Mouse (Mus musculus) cerebellum, adult 2 months (tissue): ENCODE data around the gene Esyt2.

Source experiments
- CTCF ChIP-seq: fragments of 200-500 bp; IDR thresholded peaks from 2 replicates; pipeline ENCODE4 v1.5.1; 2011; ENCODE audit warnings: low read depth, mild to moderate bottlenecking, control low read depth, low read length, moderate library complexity, borderline replicate concordance; ENCODE audit not compliant: insufficient read depth
- POLR2A ChIP-seq: fragments of 200-500 bp; IDR thresholded peaks from 2 replicates; pipeline ENCODE4 v1.6.1; 2011; ENCODE audit warnings: low read length, control low read depth, borderline replicate concordance; ENCODE audit not compliant: insufficient read depth

DNA sequence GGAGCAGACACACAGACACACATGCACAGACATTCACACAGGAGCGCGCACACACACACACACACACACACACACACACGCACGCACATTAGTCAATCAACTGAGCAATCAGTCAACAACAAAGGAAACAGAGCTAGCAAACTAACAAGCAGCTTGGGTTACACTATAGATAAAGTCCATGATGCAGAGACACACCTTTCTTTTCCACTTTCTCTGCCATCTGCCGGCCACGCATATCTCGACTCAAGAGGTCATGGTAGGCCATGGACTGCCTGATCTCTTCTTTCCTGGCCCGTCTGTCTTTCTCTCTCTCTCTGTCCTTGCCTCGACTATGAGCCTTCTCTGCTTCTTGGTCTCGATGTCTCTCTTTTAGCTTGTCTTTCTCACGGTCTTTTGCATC, 25.4 kb upstream of the Esyt2 start:
- no peak for TF ChIP-seq CTCF
- no peak for TF ChIP-seq POLR2A
